Mouse (Mus musculus) heart, embryonic 11.5 days (tissue): ENCODE measurements around the gene Gm5741. TPM values are rescaled to one million over a fixed set of nuclear protein-coding genes. Genes with fewer than 3 reads are reported as not detected.

Experiments
- microRNA-seq: library from miRNA; unstranded; fragments of <30 nt; microRNA quantifications from one replicate; pipeline ENCODE4, GENCODE M21; 2016; ENCODE audit warnings: borderline number of aligned reads
- polyA plus RNA-seq: library from polyadenylated mRNA; unstranded; fragments of >200 nt; fragmentation: Nextera tagmentation; extraction: Ambion mirVana; gene quantifications from 2 replicates; pipeline ENCODE4 v1.2.1, GENCODE M21; 2014

Gene Gm5741
- polyA plus RNA-seq, 1 experiment from 2014 or later = not detected

Small RNA genes within 50 kb of the gene (microRNA-seq; reads per million reads assigned to microRNA genes)
- gene Gm23388 = 17.5 reads per million, percentile 49 among the genes with 10 or more reads in this experiment
- 2.3 reads per million, percentile 28 among the genes with 10 or more reads in this experiment for gene Mir7070

Other genes starting within 250 kb of the Gm5741 start
- gene Dand5, start 245.2 kb downstream of the Gm5741 start, polyA plus RNA-seq = 5.0 and 6.0 TPM in 2 replicates
- gene Gadd45gip1, start 236.5 kb downstream of the Gm5741 start, polyA plus RNA-seq = 51.5 and 52.2 TPM in 2 replicates
- gene Rad23a, start 227.3 kb downstream of the Gm5741 start, polyA plus RNA-seq = 125 and 127 TPM in 2 replicates
- 830 and 894 TPM in 2 replicates for gene Calr, start 221.0 kb downstream of the Gm5741 start, polyA plus RNA-seq
- gene Farsa, start 211.0 kb downstream of the Gm5741 start, polyA plus RNA-seq = 53.6 and 54.5 TPM in 2 replicates
- 44.2 and 49.6 TPM in 2 replicates for gene Syce2, start 195.9 kb downstream of the Gm5741 start, polyA plus RNA-seq
- 36.2 and 40.4 TPM in 2 replicates for gene Gcdh, start 174.1 kb downstream of the Gm5741 start, polyA plus RNA-seq
- gene Klf1, start 166.1 kb downstream of the Gm5741 start, polyA plus RNA-seq = 48.7 and 65.0 TPM in 2 replicates
- 4.3 and 5.4 TPM in 2 replicates for gene Dnase2a, start 159.4 kb downstream of the Gm5741 start, polyA plus RNA-seq
- 0.27 TPM in 1 of 2 replicates, not detected in the other for gene Mast1, start 130.6 kb downstream of the Gm5741 start, polyA plus RNA-seq
- not detected in 2 replicates for gene Rtbdn, start 121.0 kb downstream of the Gm5741 start, polyA plus RNA-seq
- gene Gm49661, start 98.5 kb downstream of the Gm5741 start, polyA plus RNA-seq = not detected in 2 replicates
- 862 and 992 TPM in 2 replicates for gene Prdx2, start 98.4 kb downstream of the Gm5741 start, polyA plus RNA-seq
- gene Rnaseh2a, start 98.2 kb downstream of the Gm5741 start, polyA plus RNA-seq = 95.9 and 106 TPM in 2 replicates
- gene Junb, start 89.3 kb downstream of the Gm5741 start, polyA plus RNA-seq = 7.6 and 9.3 TPM in 2 replicates
- 6.7 and 7.1 TPM in 2 replicates for gene Hook2, start 77.4 kb downstream of the Gm5741 start, polyA plus RNA-seq
- gene Best2, start 53.5 kb downstream of the Gm5741 start, polyA plus RNA-seq = not detected in 2 replicates
- 108 and 118 TPM in 2 replicates for gene Asna1, start 42.7 kb downstream of the Gm5741 start, polyA plus RNA-seq
- gene Trir, start 41.2 kb downstream of the Gm5741 start, polyA plus RNA-seq = 99.7 and 101 TPM in 2 replicates
- 15.7 and 16.2 TPM in 2 replicates for gene Tnpo2, start 31.1 kb downstream of the Gm5741 start, polyA plus RNA-seq
- 15.9 and 17.8 TPM in 2 replicates for gene Fbxw9, start 7.9 kb downstream of the Gm5741 start, polyA plus RNA-seq
- 57.6 and 60.0 TPM in 2 replicates for gene Dhps, start 3.8 kb upstream of the Gm5741 start, polyA plus RNA-seq
- 120 and 124 TPM in 2 replicates for gene Wdr83os, start 12.8 kb upstream of the Gm5741 start, polyA plus RNA-seq
- 36.5 and 43.0 TPM in 2 replicates for gene Wdr83, start 13.3 kb upstream of the Gm5741 start, polyA plus RNA-seq
- 25.1 and 27.3 TPM in 2 replicates for gene Man2b1, start 15.3 kb upstream of the Gm5741 start, polyA plus RNA-seq
- gene Zfp791, start 55.1 kb upstream of the Gm5741 start, polyA plus RNA-seq = 0.46 and 0.59 TPM in 2 replicates
- gene Cks1brt, start 83.9 kb upstream of the Gm5741 start, polyA plus RNA-seq = not detected in 2 replicates
- gene Olfr371, start 158.0 kb upstream of the Gm5741 start, polyA plus RNA-seq = not detected in 2 replicates
- 91.8 and 92.3 TPM in 2 replicates for gene Orc6, start 231.7 kb upstream of the Gm5741 start, polyA plus RNA-seq
- 113 and 137 TPM in 2 replicates for gene Vps35, start 231.8 kb upstream of the Gm5741 start, polyA plus RNA-seq